Mouse (Mus musculus) neural tube, embryonic 10.5 days (tissue): ENCODE measurements around the gene Nploc4.
"Not testable (repeated sequence)": the region's sequence is repeated elsewhere in the genome, so short reads cannot be mapped to it uniquely, and the experiment has no call there.

Source experiments
- DNase-seq: peaks from one replicate; pipeline ENCODE4 v3.0.0-alpha.2; 2017; ENCODE audit warnings: low spot score; ENCODE audit errors: extremely low spot score

Gene Nploc4

GRCm38 (mm10) chr11:120354304-120355276, 82.9 kb downstream of the Nploc4 start:
- no peak for DNase-seq

- DNase-seq, result peak; percentile 66
These were observed 83.8 kb downstream of the Nploc4 start for GRCm38 (mm10) chr11:120353500-120354303.

DNA sequence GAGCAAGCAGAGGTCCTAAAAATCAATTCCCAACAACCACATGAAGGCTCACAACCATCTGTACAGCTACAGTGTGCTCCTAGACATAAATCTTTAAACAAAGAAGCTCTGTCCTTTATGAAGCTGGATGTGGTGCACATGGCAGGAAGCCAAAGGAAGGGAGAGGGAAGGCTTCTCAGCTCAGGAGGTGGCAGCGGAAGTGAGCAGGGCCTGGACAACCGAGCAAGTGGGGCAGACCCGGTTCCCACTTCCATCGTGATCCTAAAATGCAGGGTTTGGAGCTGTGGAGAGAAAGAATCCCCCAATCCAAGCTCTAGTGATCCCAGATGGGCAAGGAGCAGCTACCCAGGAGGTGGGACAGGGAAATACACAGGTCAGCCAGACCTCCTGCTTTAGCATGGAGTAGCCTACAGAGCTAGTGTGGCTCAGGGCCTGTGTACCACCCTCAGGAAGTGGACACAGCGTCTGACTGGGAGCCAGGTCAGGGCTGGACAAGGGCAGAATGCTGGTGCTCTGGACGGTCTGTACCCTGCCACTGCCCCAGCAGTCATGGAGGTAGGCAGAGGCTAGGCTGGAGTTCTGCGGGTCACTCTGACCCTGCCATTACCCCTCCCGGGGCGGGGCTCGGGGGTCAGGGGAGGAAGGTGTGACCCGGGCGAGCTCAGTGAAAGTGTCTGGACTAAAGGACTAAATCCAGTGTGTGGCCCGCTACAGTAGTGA, 84.8 kb downstream of the Nploc4 start:
- DNase-seq, result no peak

DNA sequence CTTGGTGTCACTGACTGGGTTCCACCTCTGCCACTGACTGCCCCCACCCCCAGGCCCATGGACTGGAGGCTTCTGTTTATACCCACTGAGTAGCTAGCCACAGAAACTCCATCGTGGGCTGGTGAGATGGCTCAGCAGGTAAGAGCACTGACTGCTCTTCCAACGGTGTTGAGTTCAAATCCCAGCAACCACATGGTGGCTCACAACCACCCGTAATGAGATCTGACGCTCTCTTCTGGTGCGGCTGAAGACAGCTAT, 85.5 kb downstream of the Nploc4 start:
- not testable (repeated sequence) for DNase-seq

- DNase-seq, result no peak
These were observed 86.0 kb downstream of the Nploc4 start for GRCm38 (mm10) chr11:120351250-120352092.

DNA sequence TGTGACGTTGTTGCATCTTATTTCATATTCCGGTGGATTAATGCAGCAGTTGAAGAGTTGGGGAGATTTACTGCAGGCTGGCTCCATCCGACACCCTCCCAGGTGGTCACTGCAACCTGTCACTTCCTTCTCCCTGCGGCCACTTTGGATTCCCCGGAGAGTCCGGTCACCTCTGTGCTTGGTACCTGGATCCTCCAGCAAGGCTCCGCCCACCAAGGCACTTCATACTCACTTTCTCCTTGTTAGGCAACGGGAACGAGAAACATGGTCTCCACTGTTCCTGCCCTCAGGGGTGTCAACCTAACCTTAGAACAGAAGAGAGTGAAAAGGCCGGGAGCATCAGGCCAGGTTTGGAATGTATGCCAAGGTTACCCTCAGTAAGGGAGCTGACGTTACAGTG, 86.8 kb downstream of the Nploc4 start:
- no peak for DNase-seq

- DNase-seq, result peak; percentile 96
These were observed 87.4 kb downstream of the Nploc4 start for GRCm38 (mm10) chr11:120349986-120350702.

GRCm38 (mm10) chr11:120349371-120349985, 88.0 kb downstream of the Nploc4 start:
- no peak for DNase-seq

- peak; percentile 90 for DNase-seq
These were observed 88.7 kb downstream of the Nploc4 start for GRCm38 (mm10) chr11:120348684-120349370.

DNA sequence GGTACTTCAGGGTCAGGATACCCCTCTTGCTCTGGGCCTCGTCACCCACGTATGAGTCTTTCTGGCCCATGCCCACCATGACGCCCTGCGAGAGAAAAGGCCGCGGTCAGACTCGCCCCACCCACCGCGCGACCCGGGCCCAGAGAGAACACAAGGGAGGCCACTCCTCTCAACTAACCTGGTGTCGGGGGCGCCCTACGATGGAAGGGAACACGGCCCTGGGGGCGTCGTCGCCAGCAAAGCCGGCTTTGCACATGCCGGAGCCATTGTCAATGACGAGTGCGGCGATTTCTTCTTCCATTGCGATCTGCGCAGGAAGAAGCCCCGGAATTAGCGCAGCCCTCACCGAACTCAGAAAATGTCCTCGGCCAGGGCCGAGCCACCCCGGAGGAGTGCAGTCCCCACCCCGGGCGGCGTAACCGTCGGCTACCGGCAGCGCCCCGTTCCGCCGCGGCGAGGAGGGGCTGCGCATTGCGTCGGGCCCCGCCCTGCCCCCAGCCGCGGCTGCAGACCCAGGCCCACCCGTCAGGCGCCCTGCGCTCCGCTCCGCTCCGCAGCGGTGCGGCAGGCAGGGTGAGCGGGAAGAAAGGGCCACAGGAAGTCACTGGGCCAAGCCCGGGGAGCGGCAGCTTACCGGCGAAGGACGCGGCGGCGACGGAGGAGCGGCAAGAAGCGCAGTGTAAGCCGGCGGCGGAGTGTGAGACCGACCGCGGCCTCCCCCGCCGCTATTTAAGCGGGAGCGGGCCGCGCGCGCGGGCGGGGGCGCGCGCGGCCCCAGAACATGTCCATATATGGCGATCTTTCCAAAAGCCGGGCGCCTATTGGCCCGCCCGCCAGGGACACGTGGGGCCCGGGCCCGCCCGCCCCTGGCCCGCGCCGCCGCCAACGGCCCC, 89.5 kb downstream of the Nploc4 start, which contains the start of gene Actg1:
Gene Actg1 (minus strand): TSS at position 752 of the 893 bp plus-strand sequence.
- no peak for DNase-seq

DNA sequence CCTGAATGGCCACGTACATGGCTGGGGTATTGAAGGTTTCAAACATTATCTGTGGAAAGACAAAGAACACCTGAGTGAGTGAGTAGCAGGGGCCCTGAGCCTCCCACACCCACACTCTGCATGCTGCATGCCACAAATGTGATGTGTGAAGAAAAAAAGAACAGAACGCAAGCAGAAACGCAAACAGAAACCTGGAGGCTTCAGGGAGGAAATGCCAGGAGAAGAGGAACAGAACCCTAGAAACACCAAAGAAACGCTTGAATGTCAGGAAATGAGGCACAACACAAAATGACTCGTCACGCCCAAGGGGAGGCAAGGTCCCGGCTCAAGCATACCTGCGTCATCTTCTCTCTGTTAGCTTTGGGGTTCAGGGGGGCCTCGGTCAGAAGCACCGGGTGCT, 90.2 kb downstream of the Nploc4 start:
- DNase-seq, result no peak

GRCm38 (mm10) chr11:120346383-120347034, 91.0 kb downstream of the Nploc4 start:
- DNase-seq, result peak; percentile 23

- peak; percentile 55 for DNase-seq
These were observed 92.3 kb downstream of the Nploc4 start for GRCm38 (mm10) chr11:120345067-120345681.

GRCm38 (mm10) chr11:120344310-120344920, 93.1 kb downstream of the Nploc4 start:
- DNase-seq, result peak; percentile 47

GRCm38 (mm10) chr11:120343519-120344309, 93.8 kb downstream of the Nploc4 start:
- peak; percentile 43 for DNase-seq

DNA sequence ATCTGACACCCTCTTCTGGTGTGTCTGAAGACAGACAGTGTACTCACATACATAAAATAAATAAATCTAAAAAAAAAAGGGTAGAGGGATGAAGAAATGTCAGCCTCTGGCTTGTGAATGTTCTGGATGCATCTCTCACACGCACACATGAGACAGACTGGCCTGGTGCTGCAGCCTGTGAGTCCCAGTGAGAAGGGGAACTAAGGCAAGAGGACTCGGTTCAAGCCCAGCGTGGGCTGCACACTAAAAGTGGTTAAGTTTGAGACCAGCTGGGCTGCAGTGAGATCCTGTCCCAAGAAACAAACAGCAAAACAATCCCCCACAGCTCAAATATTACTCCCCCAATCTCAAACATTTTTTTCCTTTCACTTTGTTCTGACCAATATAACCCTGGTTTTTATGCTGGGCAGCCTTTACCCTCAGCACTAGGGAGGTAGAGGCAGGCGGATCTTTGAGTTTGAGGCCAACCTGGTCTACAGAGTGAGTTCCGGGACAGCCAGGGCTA, 94.8 kb downstream of the Nploc4 start:
- DNase-seq, result peak; percentile 13
